ENCODE assay signal across 8 mouse cellular contexts in genomic region chr4:62619232-62619964, GRCm38 (mm10). TPM values are rescaled to one million over a fixed set of nuclear protein-coding genes. Genes with fewer than 3 reads are reported as not detected.
DNase-seq lines count a peak whose midpoint lies in the region; ATAC-seq and TF ChIP-seq lines count a peak whose summit lies in the region.

No protein-coding gene starts in this region.

- peak; percentile 5; the same call in 1 of the 2 replicates for TF ChIP-seq CTCF in gastrocnemius, adult 2 months (IDR thresholded peaks at IDR 0.05)

- intact Hi-C loops in gastrocnemius, adult 2 months (cut with DNase I), result loop anchor here (5.0 kb wide), 1 partner anchor 73 kb away; no protein-coding TSS in a partner anchor
- intact Hi-C loops in gastrocnemius, postnatal 14 days (cut with DNase I; ENCODE audit: low total_unique reads), result no loop called here
- intact Hi-C loops in heart, postnatal 14 days (cut with DNase I), result no loop called here

- peak overlapping the region; percentile 88 for H3K27ac ChIP-seq in gastrocnemius, adult 2 months
- H3K27ac ChIP-seq in embryonic facial prominence, embryonic 11.5 days (replicated peaks; ENCODE audit: low read depth, low read length), result peak overlapping the region; percentile 17

- 30% methylated on average over 16 of the region's 16 CpGs for WGBS in embryonic facial prominence, embryonic 11.5 days

- peak overlapping the region; percentile 72 for H3K4me3 ChIP-seq in gastrocnemius, adult 2 months
- no peak overlapping the region for H3K4me3 ChIP-seq in embryonic facial prominence, embryonic 11.5 days (ENCODE audit: low read depth, low read length)

- H3K36me3 ChIP-seq in embryonic facial prominence, embryonic 11.5 days (replicated peaks; ENCODE audit: control insufficient read depth, insufficient read depth, low read depth, low read length), result no peaks in the 10 kb centered on the region

- H3K9me3 ChIP-seq in embryonic facial prominence, embryonic 11.5 days (replicated peaks; ENCODE audit: control insufficient read depth, low read length), result no peaks in the 10 kb centered on the region

- no peak overlapping the region for H3K4me2 ChIP-seq in embryonic facial prominence, embryonic 11.5 days (ENCODE audit: low read depth, low read length)

- H3K9ac ChIP-seq in embryonic facial prominence, embryonic 11.5 days (replicated peaks; ENCODE audit: low read length), result peak overlapping the region; percentile 47

- H3K27me3 ChIP-seq in embryonic facial prominence, embryonic 11.5 days (ENCODE audit: control insufficient read depth, insufficient read depth, low read length), result no peaks in the 10 kb centered on the region

- peaks cover 3% of the 10 kb centered on the region for H3K4me1 ChIP-seq in embryonic facial prominence, embryonic 11.5 days (ENCODE audit: control insufficient read depth, insufficient read depth, low read length)

- DNase-seq in gastrocnemius, adult 2 months, result peak; percentile 61
- DNase-seq in gastrocnemius, postnatal 14 days, result no peak
- no peak for DNase-seq in embryonic facial prominence, embryonic 11.5 days (ENCODE audit: low spot score)
- peak; percentile 68 to 69 for DNase-seq in heart, postnatal 14 days
- peak; percentile 72 to 90 for DNase-seq in kidney, postnatal 25 days
- DNase-seq in lung, postnatal 4 days, result peak; percentile 78 to 89
- DNase-seq in ovary, postnatal 10 days (ENCODE audit: low spot score), result no peak
- no peak for DNase-seq in cerebellum, postnatal 4 days (ENCODE audit: low spot score in 2 of 2)

- ATAC-seq in embryonic facial prominence, embryonic 11.5 days (replicated peaks; ENCODE audit: insufficient number of reproducible peaks, low FRiP score, low TSS enrichment, low read depth), result peak; percentile 49

RNA-seq across cellular contexts. Expression of gene Rgs3, which starts 59.8 kb away (rescaled TPM):
- total RNA-seq in gastrocnemius, adult 2 months (2021), result 10 to 100 TPM in 1 of 2 experiments, 1 to 10 TPM in 1; 8.6 to 10.3 TPM
- total RNA-seq in gastrocnemius, postnatal 14 days (2021), result 10 to 100 TPM; 17.2 to 18.5 TPM
- polyA plus RNA-seq in embryonic facial prominence, embryonic 11.5 days (2014; fragmentation: Nextera tagmentation; extraction: Ambion mirVana), result 21.0 and 24.8 TPM in 2 replicates
- total RNA-seq in heart, postnatal 14 days (2021), result 10 to 100 TPM; 38.9 to 42.2 TPM

Comparison
In these comparisons a context has a peak if more than half of its experiments do, and no peak if none do; other contexts are left out.
1. DNase-seq: peak in gastrocnemius, adult 2 months (single experiment), heart, postnatal 14 days (2 of 2), kidney, postnatal 25 days (2 of 2) and lung, postnatal 4 days (2 of 2); none in gastrocnemius, postnatal 14 days (single experiment), embryonic facial prominence, embryonic 11.5 days (single experiment), ovary, postnatal 10 days (single experiment) and cerebellum, postnatal 4 days (0 of 2).